Mouse (Mus musculus): Measurements from ENCODE around the gene Ppm1b.

Gene Ppm1b

GRCm38 (mm10) chr17:85072383-85072782 lies 115.8 kb downstream of the Ppm1b start:
- no peak for DNase-seq (ENCODE audit: low spot score)

GRCm38 (mm10) chr17:85073214-85073613 lies 116.7 kb downstream of the Ppm1b start:
- DNase-seq (ENCODE audit: low spot score): no peak

Data from ovary, postnatal 14 days (tissue).